Mouse (Mus musculus) 3134 (cell line): ENCODE measurements around the gene Slc9a9.

Experiments used
- DNase-seq: peaks from one replicate; pipeline ENCODE4 v3.0.0-alpha.2; 2011; ENCODE audit warnings: low spot score; ENCODE audit not compliant: insufficient read length; ENCODE audit errors: extremely low read depth

Gene Slc9a9

GRCm38 (mm10) chr9:94821268-94821667 lies 151.6 kb downstream of the Slc9a9 start:
- no peak for DNase-seq

- DNase-seq = no peak
These were observed 164.1 kb downstream of the Slc9a9 start for GRCm38 (mm10) chr9:94833836-94834235.

- no peak for DNase-seq
These were observed 167.7 kb downstream of the Slc9a9 start for GRCm38 (mm10) chr9:94837384-94837783.

GRCm38 (mm10) chr9:94838479-94839031 lies 168.8 kb downstream of the Slc9a9 start:
- no peak for DNase-seq

GRCm38 (mm10) chr9:94839204-94839603 lies 169.5 kb downstream of the Slc9a9 start:
- no peak for DNase-seq

- no peak for DNase-seq
These were observed 170.7 kb downstream of the Slc9a9 start for GRCm38 (mm10) chr9:94840398-94840797.

- no peak for DNase-seq
These were observed 171.3 kb downstream of the Slc9a9 start for GRCm38 (mm10) chr9:94840972-94841371.

GRCm38 (mm10) chr9:94844176-94844575 lies 174.5 kb downstream of the Slc9a9 start:
- DNase-seq = no peak

GRCm38 (mm10) chr9:94847624-94848023 lies 177.9 kb downstream of the Slc9a9 start:
- DNase-seq = no peak

- peak; percentile 14 for DNase-seq
These were observed 181.8 kb downstream of the Slc9a9 start for GRCm38 (mm10) chr9:94851550-94851949.

- DNase-seq = no peak
These were observed 186.4 kb downstream of the Slc9a9 start for GRCm38 (mm10) chr9:94856093-94856492.

GRCm38 (mm10) chr9:94868557-94868956 lies 198.8 kb downstream of the Slc9a9 start:
- DNase-seq = no peak

- no peak for DNase-seq
These were observed 199.5 kb downstream of the Slc9a9 start for GRCm38 (mm10) chr9:94869023-94869799.

GRCm38 (mm10) chr9:94882517-94882916 lies 212.8 kb downstream of the Slc9a9 start:
- no peak for DNase-seq

- no peak for DNase-seq
These were observed 213.7 kb downstream of the Slc9a9 start for GRCm38 (mm10) chr9:94883435-94883834.

GRCm38 (mm10) chr9:94885151-94885550 lies 215.4 kb downstream of the Slc9a9 start:
- no peak for DNase-seq

- no peak for DNase-seq
These were observed 219.9 kb downstream of the Slc9a9 start for GRCm38 (mm10) chr9:94889647-94890046.

GRCm38 (mm10) chr9:94895882-94896281 lies 226.2 kb downstream of the Slc9a9 start:
- DNase-seq = no peak

GRCm38 (mm10) chr9:94904180-94904579 lies 234.5 kb downstream of the Slc9a9 start:
- no peak for DNase-seq

- no peak for DNase-seq
These were observed 237.4 kb downstream of the Slc9a9 start for GRCm38 (mm10) chr9:94907020-94907610.

GRCm38 (mm10) chr9:94912071-94912470 lies 242.4 kb downstream of the Slc9a9 start:
- no peak for DNase-seq

- DNase-seq = no peak
These were observed 252.4 kb downstream of the Slc9a9 start for GRCm38 (mm10) chr9:94922062-94922461.
